Mouse (Mus musculus) cerebellum, adult 9-11 months (tissue): ENCODE measurements around the gene Gm20870.
"Not testable (repeated sequence)": the region's sequence is repeated elsewhere in the genome, so short reads cannot be mapped to it uniquely, and the experiment has no call there.

Source experiments
- DNase-seq: peaks from one replicate; pipeline ENCODE4 v3.0.0; 2022

Gm20870 gene

DNA sequence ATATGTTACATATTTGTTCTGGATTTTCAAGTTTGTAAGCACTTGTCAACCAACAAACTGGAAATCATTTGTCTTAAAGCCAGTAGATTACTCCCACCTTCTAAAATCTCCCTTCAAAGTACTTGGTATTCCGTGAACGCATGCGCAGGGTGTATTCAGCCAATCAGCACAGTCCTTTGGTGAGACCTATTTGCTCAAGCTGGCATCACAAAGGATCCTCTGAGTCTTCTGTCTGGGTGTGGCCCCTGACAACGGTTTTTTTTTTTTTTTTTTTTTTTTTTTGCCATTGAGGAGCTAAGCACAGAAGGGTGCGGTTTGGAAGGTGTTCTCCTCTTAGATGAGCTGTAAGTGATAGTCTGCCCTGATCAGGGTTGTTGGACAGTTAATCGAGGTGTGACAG is at the start of gene Gm20870:
Gene Gm20870, plus strand, starts transcription at position 301 of the 400 bp plus-strand sequence.
- not testable (repeated sequence) for DNase-seq
